Mouse (Mus musculus) neural tube, embryonic 14.5 days (tissue): Measurements from ENCODE around the gene Ophn1. TPM values are rescaled to one million over a fixed set of nuclear protein-coding genes. Genes with fewer than 3 reads are reported as not detected.

Experiments used
- ATAC-seq: fragments of 200-750 bp; cut with Nextera tagmentation; 2 replicates; pipeline ENCODE4 v1.8.0; 2017; ENCODE audit warnings: low read depth, mild to moderate bottlenecking, moderate TSS enrichment, moderate library complexity
- H3K27ac ChIP-seq: fragments of 300-500 bp; sonication (generic); 2 replicates; pipeline ENCODE4 v1.5.1; 2014; ENCODE audit warnings: low read depth, mild to moderate bottlenecking, control low read depth, low read length, moderate library complexity, mixed read lengths
- H3K27me3 ChIP-seq: fragments of 300-500 bp; sonication (generic); 2 replicates; pipeline ENCODE4 v1.6.1; 2014; ENCODE audit warnings: low read length; ENCODE audit not compliant: control insufficient read depth, insufficient read depth
- H3K36me3 ChIP-seq: fragments of 300-500 bp; sonication (generic); 2 replicates; pipeline ENCODE4 v1.6.1; 2014; ENCODE audit warnings: low read length, mixed read lengths; ENCODE audit not compliant: control insufficient read depth, insufficient read depth
- H3K4me1 ChIP-seq: fragments of 300-500 bp; sonication (generic); 2 replicates; pipeline ENCODE4 v1.6.1; 2014; ENCODE audit warnings: low read length; ENCODE audit not compliant: control insufficient read depth, insufficient read depth
- H3K4me2 ChIP-seq: fragments of 300-500 bp; sonication (generic); 2 replicates; pipeline ENCODE4 v1.6.1; 2014; ENCODE audit warnings: mild to moderate bottlenecking, low read depth, low read length, control low read depth
- H3K4me3 ChIP-seq: fragments of 300-500 bp; sonication (generic); 2 replicates; pipeline ENCODE4 v1.5.1; 2014; ENCODE audit warnings: low read depth, low read length, control low read depth, mixed read lengths
- H3K9ac ChIP-seq: fragments of 300-500 bp; sonication (generic); replicated peaks from 2 replicates; pipeline ENCODE4 v1.6.1; 2014; ENCODE audit warnings: low read depth, mild to moderate bottlenecking, control low read depth, low read length, mixed read lengths
- H3K9me3 ChIP-seq: fragments of 300-500 bp; sonication (generic); 2 replicates; pipeline ENCODE4 v1.6.1; 2016; ENCODE audit warnings: low read length; ENCODE audit not compliant: control insufficient read depth
- WGBS: fragments of 180-500 bp; shearing (Covaris S2); extraction: QIAGEN DNeasy Blood & Tissue Kit; methylation state at CpG from one replicate; pipeline ENCODE4 v1.1.7; 2014; 5-methylcytosine and 5-hydroxymethylcytosine counted together
- microRNA-seq: library from miRNA; unstranded; fragments of <30 nt; microRNA quantifications from one replicate; pipeline ENCODE4, GENCODE M21; 2016
- polyA plus RNA-seq: library from polyadenylated mRNA; unstranded; fragments of >200 nt; fragmentation: Nextera tagmentation; extraction: Ambion mirVana; gene quantifications from 2 replicates; pipeline ENCODE4 v1.2.1, GENCODE M21; 2014

Ophn1 gene
- polyA plus RNA-seq, 1 experiment from 2014 or later = 55.0 TPM

GRCm38 (mm10) chrX:98618865-98619264, 272.0 kb downstream of the Ophn1 start:
- Histone ChIP-seq H3K9me3 (no peaks in the 10 kb centered on the region), H3K9ac (no peak overlapping the region), H3K27ac (no peak overlapping the region), H3K4me1 (no peaks in the 10 kb centered on the region), H3K4me2 (no peak overlapping the region), H3K27me3 (no peaks in the 10 kb centered on the region), H3K4me3 (no peak overlapping the region), H3K36me3 (no peaks in the 10 kb centered on the region)
- 5% methylated on average over 2 of the region's 2 CpGs for WGBS
- no peak for ATAC-seq

- Histone ChIP-seq H3K27ac (no peak overlapping the region), H3K4me3 (no peak overlapping the region), H3K4me1 (no peaks in the 10 kb centered on the region), H3K27me3 (no peaks in the 10 kb centered on the region), H3K9ac (no peak overlapping the region), H3K36me3 (no peaks in the 10 kb centered on the region), H3K4me2 (no peak overlapping the region), H3K9me3 (no peaks in the 10 kb centered on the region)
- 79% methylated on average over 4 of the region's 4 CpGs for WGBS
- ATAC-seq = no peak
Measured at GRCm38 (mm10) chrX:98617426-98617825, 273.4 kb downstream of the Ophn1 start.

- Histone ChIP-seq H3K36me3 (no peaks in the 10 kb centered on the region; the same call in 1 of the 2 replicates), H3K4me2 (no peak overlapping the region), H3K27ac (no peak overlapping the region), H3K9ac (no peak overlapping the region), H3K4me1 (no peaks in the 10 kb centered on the region), H3K9me3 (no peaks in the 10 kb centered on the region), H3K4me3 (no peak overlapping the region), H3K27me3 (no peaks in the 10 kb centered on the region)
- ATAC-seq = no peak
Measured at GRCm38 (mm10) chrX:98574201-98574600, 316.6 kb downstream of the Ophn1 start.

- Histone ChIP-seq H3K9ac (no peak overlapping the region), H3K27ac (no peak overlapping the region), H3K4me2 (no peak overlapping the region), H3K4me3 (no peak overlapping the region), H3K4me1 (no peaks in the 10 kb centered on the region), H3K9me3 (no peaks in the 10 kb centered on the region), H3K27me3 (no peaks in the 10 kb centered on the region), H3K36me3 (no peaks in the 10 kb centered on the region)
- 71% methylated on average over 1 of the region's 1 CpGs for WGBS
- ATAC-seq = no peak
Measured at GRCm38 (mm10) chrX:98546458-98546857, 344.4 kb downstream of the Ophn1 start.

GRCm38 (mm10) chrX:98515329-98515728, 375.5 kb downstream of the Ophn1 start:
- Histone ChIP-seq H3K27me3 (no peaks in the 10 kb centered on the region), H3K4me2 (no peak overlapping the region), H3K9ac (no peak overlapping the region), H3K36me3 (no peaks in the 10 kb centered on the region), H3K9me3 (no peaks in the 10 kb centered on the region), H3K4me3 (no peak overlapping the region), H3K4me1 (no peaks in the 10 kb centered on the region), H3K27ac (no peak overlapping the region)
- 92% methylated on average over 2 of the region's 2 CpGs for WGBS
- ATAC-seq = no peak

GRCm38 (mm10) chrX:98514359-98514904, 376.4 kb downstream of the Ophn1 start:
- Histone ChIP-seq H3K4me2 (no peak overlapping the region), H3K27ac (no peak overlapping the region), H3K4me3 (no peak overlapping the region), H3K4me1 (no peaks in the 10 kb centered on the region), H3K36me3 (no peaks in the 10 kb centered on the region), H3K9ac (no peak overlapping the region), H3K9me3 (no peaks in the 10 kb centered on the region), H3K27me3 (no peaks in the 10 kb centered on the region)
- WGBS = 77% methylated on average over 3 of the region's 3 CpGs
- no peak for ATAC-seq

Small RNA genes lying within 50 kb of the gene (microRNA-seq; reads per million reads assigned to microRNA genes)
- not detected for gene Gm27554

Other genes with a start within 250 kb of the Ophn1 start
- gene Yipf6, start 45.3 kb upstream of the Ophn1 start, polyA plus RNA-seq = 22.2 and 24.7 TPM in 2 replicates
- 1.4 and 5.1 TPM in 2 replicates for gene Stard8, start 112.2 kb upstream of the Ophn1 start, polyA plus RNA-seq
- 10.1 and 21.5 TPM in 2 replicates for gene Efnb1, start 245.1 kb upstream of the Ophn1 start, polyA plus RNA-seq